ENCODE assay signal across 9 mouse cellular contexts in the genomic region with DNA sequence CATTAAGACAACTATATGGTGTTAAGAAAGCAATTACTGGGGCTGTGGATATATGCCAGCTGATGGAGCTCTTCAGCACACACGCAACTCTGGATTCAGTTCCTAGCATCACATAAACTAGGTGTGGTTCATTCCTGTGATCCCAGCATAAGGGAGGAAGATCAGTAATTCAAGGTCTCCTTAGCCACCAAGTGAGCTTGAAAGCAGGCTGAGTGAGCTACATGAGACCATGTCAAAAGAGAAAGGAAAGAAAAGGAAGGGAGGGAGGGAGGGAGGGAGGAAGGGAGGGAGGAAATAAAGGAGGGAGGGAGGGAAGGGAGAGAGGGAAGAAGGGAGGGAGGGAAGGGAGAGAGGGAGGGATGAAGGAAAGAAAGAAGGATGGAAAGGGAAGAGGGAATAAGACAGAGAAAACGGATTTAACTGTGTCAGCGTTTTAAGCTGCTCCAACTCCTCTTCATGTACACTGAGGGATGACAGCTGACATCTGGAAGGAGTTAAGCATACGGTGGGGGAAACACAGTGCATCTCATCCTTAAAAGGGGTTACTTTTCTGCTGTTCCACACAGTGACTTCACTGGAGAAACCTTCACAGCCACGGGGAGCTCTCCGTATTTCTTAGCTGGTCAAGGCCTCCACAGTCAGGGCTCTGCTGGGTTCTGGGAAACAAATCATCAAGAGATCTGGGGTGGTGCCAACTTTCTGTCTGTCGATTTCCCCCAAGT. TPM values are rescaled to one million over a fixed set of nuclear protein-coding genes. Genes with fewer than 3 reads are reported as not detected.
A peak's percentile ranks its signal among the peaks of the same experiment; 100 is the strongest.
DNase-seq lines count a peak whose midpoint lies in the region; ATAC-seq and TF ChIP-seq lines count a peak whose summit lies in the region.
"Had no signal": no experiment of that assay in that cellular context is flagged by ENCODE, and none has a peak within 500 bp of the region (broad histone marks: within the 10 kb centered on the region; RNA-seq: fewer than 3 reads in every experiment).

No protein-coding gene starts in this region.

- no peak overlapping the region for H3K27ac ChIP-seq in hindbrain, embryonic 11.5 days (ENCODE audit: low read depth, low read length)
- no peak overlapping the region for H3K27ac ChIP-seq in hindbrain, embryonic 12.5 days
- 0 out of 2 replicates have a peak overlapping the region, but pooled peaks have one; percentile 5 for H3K27ac ChIP-seq in forebrain, embryonic 15.5 days (replicated peaks)
- H3K27ac ChIP-seq in stomach, postnatal 0 days (replicated peaks) = peak overlapping the region; percentile 65

- 67% methylated on average over 7 of the region's 7 CpGs for WGBS in hindbrain, embryonic 11.5 days
- whole genome bisulfite sequencing in hindbrain, embryonic 12.5 days = 54% methylated on average over 7 of the region's 7 CpGs
- 51% methylated on average over 7 of the region's 7 CpGs for WGBS in forebrain, embryonic 15.5 days
- 39% methylated on average over 7 of the region's 7 CpGs for WGBS in stomach, postnatal 0 days

- no peaks in the 10 kb centered on the region for H3K27me3 ChIP-seq in hindbrain, embryonic 11.5 days (ENCODE audit: control insufficient read depth, insufficient read depth, low read length)
- no peaks in the 10 kb centered on the region for H3K27me3 ChIP-seq in hindbrain, embryonic 12.5 days
- no peaks in the 10 kb centered on the region for H3K27me3 ChIP-seq in forebrain, embryonic 15.5 days
- H3K27me3 ChIP-seq in stomach, postnatal 0 days (ENCODE audit: control insufficient read depth, insufficient read depth, low read length) = no peaks in the 10 kb centered on the region

- H3K4me3 ChIP-seq in hindbrain, embryonic 11.5 days (ENCODE audit: low read depth, low read length) = no peak overlapping the region
- H3K4me3 ChIP-seq in hindbrain, embryonic 12.5 days = no peak overlapping the region
- H3K4me3 ChIP-seq in forebrain, embryonic 15.5 days = no peak overlapping the region
- H3K4me3 ChIP-seq in stomach, postnatal 0 days (ENCODE audit: low read depth, low read length) = no peak overlapping the region

- H3K9me3 ChIP-seq in hindbrain, embryonic 11.5 days (ENCODE audit: control insufficient read depth, low read length) = no peaks in the 10 kb centered on the region
- H3K9me3 ChIP-seq in hindbrain, embryonic 12.5 days (replicated peaks) = no peaks in the 10 kb centered on the region
- no peaks in the 10 kb centered on the region for H3K9me3 ChIP-seq in forebrain, embryonic 15.5 days
- no peaks in the 10 kb centered on the region for H3K9me3 ChIP-seq in stomach, postnatal 0 days (ENCODE audit: control insufficient read depth, low read length)

- no peak overlapping the region for H3K9ac ChIP-seq in hindbrain, embryonic 11.5 days (ENCODE audit: low read depth, low read length)
- H3K9ac ChIP-seq in hindbrain, embryonic 12.5 days = no peak overlapping the region
- no peak overlapping the region for H3K9ac ChIP-seq in forebrain, embryonic 15.5 days (replicated peaks)
- H3K9ac ChIP-seq in stomach, postnatal 0 days (ENCODE audit: low read length) = no peak overlapping the region

- H3K4me2 ChIP-seq in hindbrain, embryonic 11.5 days (replicated peaks; ENCODE audit: low read depth, low read length) = no peak overlapping the region
- no peak overlapping the region for H3K4me2 ChIP-seq in hindbrain, embryonic 12.5 days (replicated peaks)
- no peak overlapping the region for H3K4me2 ChIP-seq in forebrain, embryonic 15.5 days (replicated peaks)
- H3K4me2 ChIP-seq in stomach, postnatal 0 days (replicated peaks; ENCODE audit: low read depth) = no peak overlapping the region

- no peak for TF ChIP-seq EP300 in stomach, postnatal 0 days (optimal IDR thresholded peaks at IDR 0.05)

- no peaks in the 10 kb centered on the region for H3K4me1 ChIP-seq in hindbrain, embryonic 11.5 days (replicated peaks; ENCODE audit: control insufficient read depth, insufficient read depth, low read length)
- 0 out of 2 replicates have a peak, but pooled peaks cover 2% of the 10 kb centered on the region for H3K4me1 ChIP-seq in hindbrain, embryonic 12.5 days
- peaks cover 6% of the 10 kb centered on the region; the same call in 1 of the 2 replicates for H3K4me1 ChIP-seq in forebrain, embryonic 15.5 days
- no peaks in the 10 kb centered on the region for H3K4me1 ChIP-seq in stomach, postnatal 0 days (replicated peaks; ENCODE audit: control insufficient read depth, insufficient read depth)

- H3K36me3 ChIP-seq in hindbrain, embryonic 11.5 days (ENCODE audit: control insufficient read depth, insufficient read depth, low read length) = no peaks in the 10 kb centered on the region
- H3K36me3 ChIP-seq in hindbrain, embryonic 12.5 days = no peaks in the 10 kb centered on the region
- no peaks in the 10 kb centered on the region for H3K36me3 ChIP-seq in forebrain, embryonic 15.5 days
- H3K36me3 ChIP-seq in stomach, postnatal 0 days (ENCODE audit: control insufficient read depth, insufficient read depth, low read length) = no peaks in the 10 kb centered on the region

- no peak for ATAC-seq in hindbrain, embryonic 11.5 days (ENCODE audit: low FRiP score)
- no peak for ATAC-seq in hindbrain, embryonic 12.5 days (ENCODE audit: low FRiP score)
- ATAC-seq in forebrain, embryonic 15.5 days (replicated peaks) = peak; percentile 57
- peak; percentile 76; the same call in 1 of the 2 replicates for ATAC-seq in stomach, postnatal 0 days (ENCODE audit: low FRiP score, low TSS enrichment)

- DNase-seq in hindbrain, embryonic 11.5 days (ENCODE audit: low spot score) = peak; percentile 9
- peak; percentile 20 for DNase-seq in ovary, adult 18-20 months (ENCODE audit: low spot score)
- no peak for DNase-seq in ovary, postnatal 36 days (ENCODE audit: low spot score)
- DNase-seq in stomach, postnatal 0 days (ENCODE audit: low spot score) = no peak
- DNase-seq in B cell, adult 2 months = no peak
- DNase-seq in frontal cortex, adult 2 months (ENCODE audit: extremely low spot score in 1 of 2, low spot score in 1 of 2) = no peak
- DNase-seq: right cerebral cortex, adult 18-20 months had no signal

- no peak for TF ChIP-seq CTCF in stomach, postnatal 0 days (IDR thresholded peaks at IDR 0.05; ENCODE audit: low read depth)

RNA-seq across cellular contexts. Expression of a gene that starts 13.8 kb away (rescaled TPM):
- polyA plus RNA-seq in hindbrain, embryonic 11.5 days (2014; fragmentation: Nextera tagmentation; extraction: Ambion mirVana) = 27.8 and 28.2 TPM in 2 replicates
- polyA plus RNA-seq in hindbrain, embryonic 12.5 days (2016; fragmentation: Nextera tagmentation; extraction: Ambion mirVana) = 29.4 and 31.1 TPM in 2 replicates
- 27.7 and 28.4 TPM in 2 replicates for polyA plus RNA-seq in forebrain, embryonic 15.5 days (2015; fragmentation: Nextera tagmentation; extraction: Ambion mirVana)
- 33.8 and 34.3 TPM in 2 replicates for polyA plus RNA-seq in stomach, postnatal 0 days (2015; fragmentation: Nextera tagmentation; extraction: Ambion mirVana)
- 8.3 and 9.2 TPM in 2 replicates for polyA plus RNA-seq in frontal cortex, adult 2 months (2012; rRNA removed)

Comparison
In these comparisons a context has a peak if more than half of its experiments do, and no peak if none do; other contexts are left out.
1. DNase-seq: peak in hindbrain, embryonic 11.5 days (single experiment) and ovary, adult 18-20 months (single experiment); none in ovary, postnatal 36 days (single experiment), stomach, postnatal 0 days (single experiment), B cell, adult 2 months (0 of 2) and frontal cortex, adult 2 months (0 of 2).
2. ATAC-seq: peak in forebrain, embryonic 15.5 days (single experiment) and stomach, postnatal 0 days (single experiment); none in hindbrain, embryonic 11.5 days (single experiment) and hindbrain, embryonic 12.5 days (single experiment).
3. H3K27ac ChIP-seq: peak in forebrain, embryonic 15.5 days (single experiment) and stomach, postnatal 0 days (single experiment); none in hindbrain, embryonic 11.5 days (single experiment) and hindbrain, embryonic 12.5 days (single experiment).